Mouse (Mus musculus) brain, embryonic 14.5 days (tissue): ENCODE data around the gene Tm4sf5. TPM values are rescaled to one million over a fixed set of nuclear protein-coding genes. Genes with fewer than 3 reads are reported as not detected.

Experiments used
- DNase-seq: peaks from one replicate; pipeline ENCODE4 v3.0.0-alpha.2; 2011; ENCODE audit warnings: low read depth
- CTCF ChIP-seq: fragments of 200-500 bp; IDR thresholded peaks from 2 replicates; pipeline ENCODE4 v1.5.1; 2012; ENCODE audit warnings: inconsistent platforms, mild to moderate bottlenecking, moderate library complexity, borderline replicate concordance; ENCODE audit not compliant: insufficient read depth, insufficient read length; ENCODE audit errors: extremely low read depth
- POLR2A ChIP-seq: fragments of 200-500 bp; IDR thresholded peaks from 2 replicates; pipeline ENCODE4 v1.6.1; 2012; ENCODE audit warnings: mild to moderate bottlenecking, inconsistent platforms, borderline replicate concordance; ENCODE audit not compliant: poor library complexity, insufficient read depth, insufficient read length, severe bottlenecking; ENCODE audit errors: extremely low read depth
- polyA plus RNA-seq: library from polyadenylated mRNA; depleted of rRNA; stranded (reverse); fragments of >200 nt; gene quantifications from 2 replicates; pipeline ENCODE4 v1.2.3, GENCODE M21; 2012; rRNA removed

Tm4sf5 gene
- polyA plus RNA-seq, 1 experiment, result 1.6 TPM

GRCm38 (mm10) chr11:70539423-70539822, 34.4 kb downstream of the Tm4sf5 start:
- TF ChIP-seq POLR2A (no peak), CTCF (no peak)
- no peak for DNase-seq

DNA sequence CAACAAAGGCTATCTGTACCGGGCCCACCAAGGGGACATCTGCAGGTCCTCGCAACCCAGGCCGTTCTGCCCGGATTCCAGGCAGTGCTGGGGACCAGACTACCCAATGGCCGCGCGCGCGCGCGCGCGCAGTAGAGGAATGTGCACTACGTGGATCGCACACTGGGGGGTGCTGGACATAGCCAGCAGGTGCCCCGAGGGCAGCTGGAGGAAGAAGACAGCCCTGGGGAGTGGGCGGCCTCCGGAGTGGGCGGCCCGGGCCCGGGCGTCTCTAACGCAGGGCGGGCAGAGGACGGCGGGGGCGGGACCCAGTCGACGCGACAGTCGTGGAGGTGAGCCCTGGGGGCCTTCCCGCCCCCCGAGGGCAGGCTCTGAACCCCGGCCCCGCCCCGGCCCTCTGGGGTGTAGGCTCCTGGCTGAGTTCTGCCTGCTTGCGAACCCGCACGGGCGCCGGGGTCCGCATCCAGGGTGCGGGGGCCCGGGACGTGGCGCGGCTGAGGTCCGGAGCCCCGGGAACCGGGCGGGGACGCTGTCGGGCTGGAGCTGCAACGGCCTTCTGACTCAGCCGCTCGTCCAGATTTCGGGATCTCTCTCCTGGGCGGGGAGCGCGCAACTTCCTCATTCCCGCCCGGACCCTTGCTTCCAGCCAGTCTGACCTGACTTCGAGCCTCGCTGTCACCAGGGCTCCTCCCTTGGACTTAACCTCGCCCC, 35.0 kb downstream of the Tm4sf5 start, which contains the start of gene Pld2:
TSS of gene Pld2 (plus strand) at position 188 of the 711 bp plus-strand sequence.
- TF ChIP-seq CTCF, result peak; percentile 64
- no peak for TF ChIP-seq POLR2A
- peak; percentile 80 for DNase-seq

GRCm38 (mm10) chr11:70540928-70541327, 35.9 kb downstream of the Tm4sf5 start:
- no peak for DNase-seq
- TF ChIP-seq CTCF (no peak), POLR2A (no peak)

DNA sequence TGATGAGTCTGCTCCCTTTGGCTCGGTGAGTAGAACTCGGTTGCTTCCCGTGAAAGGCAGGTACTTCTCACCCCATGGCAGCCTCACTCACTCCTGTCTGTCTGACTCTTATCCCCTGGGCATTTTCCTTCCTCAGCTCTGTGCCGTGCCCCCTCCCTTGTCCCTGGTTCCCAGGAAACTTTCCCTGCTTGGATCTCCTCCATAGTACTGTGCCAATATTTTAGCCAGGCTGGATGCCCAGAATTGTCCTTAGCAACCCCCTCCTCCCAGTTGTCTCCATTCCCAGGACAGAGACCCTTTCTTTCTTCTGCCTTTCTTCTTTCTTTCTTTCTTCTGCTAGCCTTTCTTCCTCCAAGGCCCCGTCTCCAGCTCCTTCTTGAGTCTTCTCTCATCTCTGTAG, 36.4 kb downstream of the Tm4sf5 start:
- DNase-seq, result peak; percentile 47
- TF ChIP-seq POLR2A, result no peak
- TF ChIP-seq CTCF, result no peak

- no peak for DNase-seq
- no peak for TF ChIP-seq CTCF
- no peak for TF ChIP-seq POLR2A
Observed at GRCm38 (mm10) chr11:70544496-70544895, 39.5 kb downstream of the Tm4sf5 start.

GRCm38 (mm10) chr11:70551526-70551925, 46.5 kb downstream of the Tm4sf5 start:
- TF ChIP-seq POLR2A (no peak), CTCF (no peak)
- no peak for DNase-seq

- DNase-seq, result no peak
- no peak for TF ChIP-seq POLR2A
- no peak for TF ChIP-seq CTCF
Observed at GRCm38 (mm10) chr11:70553940-70554339, 48.9 kb downstream of the Tm4sf5 start.

- TF ChIP-seq POLR2A (no peak), CTCF (no peak)
- DNase-seq, result no peak
Observed at GRCm38 (mm10) chr11:70557545-70557944, 52.5 kb downstream of the Tm4sf5 start.

Other genes starting within 250 kb of the Tm4sf5 start
- 0.78 and 1.6 TPM in 2 replicates for gene Alox12, start 249.9 kb upstream of the Tm4sf5 start, polyA plus RNA-seq
- gene Alox12e, start 182.6 kb upstream of the Tm4sf5 start, polyA plus RNA-seq, result not detected in 2 replicates
- gene Alox15, start 153.2 kb upstream of the Tm4sf5 start, polyA plus RNA-seq, result 0.05 and 0.29 TPM in 2 replicates
- gene Pelp1, start 95.2 kb upstream of the Tm4sf5 start, polyA plus RNA-seq, result 31.2 and 34.2 TPM in 2 replicates
- 68.7 and 86.1 TPM in 2 replicates for gene Arrb2, start 72.6 kb upstream of the Tm4sf5 start, polyA plus RNA-seq
- 28.1 and 31.8 TPM in 2 replicates for gene Med11, start 53.3 kb upstream of the Tm4sf5 start, polyA plus RNA-seq
- gene Zmynd15, start 45.8 kb upstream of the Tm4sf5 start, polyA plus RNA-seq, result 0.93 and 1.4 TPM in 2 replicates
- gene Cxcl16, start 45.3 kb upstream of the Tm4sf5 start, polyA plus RNA-seq, result 3.1 and 3.5 TPM in 2 replicates
- 0.14 and 0.15 TPM in 2 replicates for gene Vmo1, start 9.4 kb downstream of the Tm4sf5 start, polyA plus RNA-seq
- 0.09 TPM in 1 of 2 replicates, not detected in the other for gene Gltpd2, start 14.0 kb downstream of the Tm4sf5 start, polyA plus RNA-seq
- 405 and 560 TPM in 2 replicates for gene Psmb6, start 20.1 kb downstream of the Tm4sf5 start, polyA plus RNA-seq
- gene Gm40193, start 27.7 kb downstream of the Tm4sf5 start, polyA plus RNA-seq, result not detected in 2 replicates
- 18.9 and 19.9 TPM in 2 replicates for gene Pld2, start 34.8 kb downstream of the Tm4sf5 start, polyA plus RNA-seq
- 94.3 and 99.5 TPM in 2 replicates for gene Mink1, start 57.6 kb downstream of the Tm4sf5 start, polyA plus RNA-seq
- not detected in 2 replicates for gene 4930544D05Rik, start 110.6 kb downstream of the Tm4sf5 start, polyA plus RNA-seq
- 0.16 TPM in 1 of 2 replicates, not detected in the other for gene Chrne, start 114.0 kb downstream of the Tm4sf5 start, polyA plus RNA-seq
- gene Gp1ba, start 133.9 kb downstream of the Tm4sf5 start, polyA plus RNA-seq, result 0.06 and 0.30 TPM in 2 replicates
- 91.1 and 127 TPM in 2 replicates for gene Rnf167, start 142.0 kb downstream of the Tm4sf5 start, polyA plus RNA-seq
- 129 and 149 TPM in 2 replicates for gene Slc25a11, start 142.2 kb downstream of the Tm4sf5 start, polyA plus RNA-seq
- 419 and 479 TPM in 2 replicates for gene Pfn1, start 149.4 kb downstream of the Tm4sf5 start, polyA plus RNA-seq
- 23.0 and 24.1 TPM in 2 replicates for gene Eno3, start 152.0 kb downstream of the Tm4sf5 start, polyA plus RNA-seq
- 56.3 and 76.0 TPM in 2 replicates for gene Spag7, start 164.2 kb downstream of the Tm4sf5 start, polyA plus RNA-seq
- 17.7 and 25.2 TPM in 2 replicates for gene Camta2, start 182.9 kb downstream of the Tm4sf5 start, polyA plus RNA-seq
- gene Inca1, start 194.9 kb downstream of the Tm4sf5 start, polyA plus RNA-seq, result 0.61 and 0.72 TPM in 2 replicates
- 15.7 and 23.0 TPM in 2 replicates for gene Kif1c, start 195.3 kb downstream of the Tm4sf5 start, polyA plus RNA-seq